Mouse (Mus musculus): ENCODE data around the gene Trp53bp2. TPM values are rescaled to one million over a fixed set of nuclear protein-coding genes. Genes with fewer than 3 reads are reported as not detected.

The Trp53bp2 gene
- polyA plus RNA-seq, 1 experiment: 8.9 TPM

GRCm38 (mm10) chr1:182496685-182497084, 87.7 kb downstream of the Trp53bp2 start:
- Histone ChIP-seq H3K4me1 (ENCODE audit: control insufficient read depth, insufficient read depth, insufficient read length) (no peaks in the 10 kb centered on the region), H3K36me3 (ENCODE audit: control insufficient read depth, insufficient read depth, low read length) (no peaks in the 10 kb centered on the region), H3K4me3 (ENCODE audit: extremely low read depth, insufficient read depth, insufficient read length) (no peak overlapping the region), H3K27ac (ENCODE audit: insufficient read depth, low read length) (no peak overlapping the region), H3K27me3 (ENCODE audit: control insufficient read depth, insufficient read depth, low read length) (no peaks in the 10 kb centered on the region)
- WGBS: 79% methylated on average over 6 of the region's 6 CpGs
- no peak for DNase-seq (ENCODE audit: low read depth in 1 of 2, low spot score in 2 of 2)
- TF ChIP-seq CTCF (IDR thresholded peaks at IDR 0.05; ENCODE audit: extremely low read depth, insufficient read depth, insufficient read length, insufficient replicate concordance) (no peak), POLR2A (IDR thresholded peaks at IDR 0.05; ENCODE audit: low read depth, low read length) (no peak)

DNA sequence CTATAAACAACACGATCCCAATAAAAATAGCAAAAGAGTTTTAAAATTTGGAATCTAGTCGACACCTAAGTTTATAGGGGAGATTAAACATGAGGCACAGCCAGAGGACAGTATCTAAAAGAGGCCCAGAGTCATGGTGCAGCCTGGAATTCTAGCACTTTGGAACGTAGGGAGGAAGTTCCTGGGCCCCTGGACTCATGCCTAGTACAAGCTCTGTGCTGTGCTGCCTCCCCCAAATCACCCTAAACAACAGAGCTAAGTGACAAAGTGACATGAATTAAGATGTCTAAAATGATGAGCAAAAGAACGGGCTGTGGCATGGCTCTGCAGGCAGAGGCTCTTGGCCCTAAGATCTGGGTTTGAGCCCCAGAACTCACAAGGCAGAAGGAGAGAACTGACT, 88.8 kb downstream of the Trp53bp2 start:
- DNase-seq (ENCODE audit: low read depth in 1 of 2, low spot score in 2 of 2): no peak
- no peaks in the 10 kb centered on the region for H3K36me3 ChIP-seq (ENCODE audit: control insufficient read depth, insufficient read depth, low read length)
- WGBS: 70% methylated on average over 4 of the region's 4 CpGs
- H3K27ac ChIP-seq (ENCODE audit: insufficient read depth, low read length): no peak overlapping the region
- no peak for TF ChIP-seq POLR2A (IDR thresholded peaks at IDR 0.05; ENCODE audit: low read depth, low read length)
- TF ChIP-seq CTCF (IDR thresholded peaks at IDR 0.05; ENCODE audit: extremely low read depth, insufficient read depth, insufficient read length, insufficient replicate concordance): no peak
- no peak overlapping the region for H3K4me3 ChIP-seq (ENCODE audit: extremely low read depth, insufficient read depth, insufficient read length)
- no peaks in the 10 kb centered on the region for H3K4me1 ChIP-seq (ENCODE audit: control insufficient read depth, insufficient read depth, insufficient read length)
- no peaks in the 10 kb centered on the region for H3K27me3 ChIP-seq (ENCODE audit: control insufficient read depth, insufficient read depth, low read length)

- no peak for TF ChIP-seq CTCF (IDR thresholded peaks at IDR 0.05; ENCODE audit: extremely low read depth, insufficient read depth, insufficient read length, insufficient replicate concordance)
- no peak for TF ChIP-seq POLR2A (IDR thresholded peaks at IDR 0.05; ENCODE audit: low read depth, low read length)
- H3K4me1 ChIP-seq (ENCODE audit: control insufficient read depth, insufficient read depth, insufficient read length): no peaks in the 10 kb centered on the region
- 81% methylated on average over 9 of the region's 9 CpGs for WGBS
- no peaks in the 10 kb centered on the region for H3K36me3 ChIP-seq (ENCODE audit: control insufficient read depth, insufficient read depth, low read length)
- H3K27me3 ChIP-seq (ENCODE audit: control insufficient read depth, insufficient read depth, low read length): no peaks in the 10 kb centered on the region
- DNase-seq (ENCODE audit: low read depth in 1 of 2, low spot score in 2 of 2): no peak
- no peak overlapping the region for H3K27ac ChIP-seq (ENCODE audit: insufficient read depth, low read length)
- no peak overlapping the region for H3K4me3 ChIP-seq (ENCODE audit: extremely low read depth, insufficient read depth, insufficient read length)
Measured at GRCm38 (mm10) chr1:182499443-182500089, 90.6 kb downstream of the Trp53bp2 start.

GRCm38 (mm10) chr1:182500224-182500623, 91.3 kb downstream of the Trp53bp2 start:
- Histone ChIP-seq H3K4me3 (ENCODE audit: extremely low read depth, insufficient read depth, insufficient read length) (no peak overlapping the region), H3K27me3 (ENCODE audit: control insufficient read depth, insufficient read depth, low read length) (no peaks in the 10 kb centered on the region), H3K4me1 (ENCODE audit: control insufficient read depth, insufficient read depth, insufficient read length) (no peaks in the 10 kb centered on the region), H3K27ac (ENCODE audit: insufficient read depth, low read length) (no peak overlapping the region), H3K36me3 (ENCODE audit: control insufficient read depth, insufficient read depth, low read length) (no peaks in the 10 kb centered on the region)
- TF ChIP-seq POLR2A (IDR thresholded peaks at IDR 0.05; ENCODE audit: low read depth, low read length) (no peak), CTCF (IDR thresholded peaks at IDR 0.05; ENCODE audit: extremely low read depth, insufficient read depth, insufficient read length, insufficient replicate concordance) (no peak)
- DNase-seq (ENCODE audit: low read depth in 1 of 2, low spot score in 2 of 2): no peak
- WGBS: 86% methylated on average over 4 of the region's 4 CpGs

GRCm38 (mm10) chr1:182500843-182501242, 91.9 kb downstream of the Trp53bp2 start:
- H3K4me3 ChIP-seq (ENCODE audit: extremely low read depth, insufficient read depth, insufficient read length): no peak overlapping the region
- WGBS: 85% methylated on average over 4 of the region's 4 CpGs
- H3K4me1 ChIP-seq (ENCODE audit: control insufficient read depth, insufficient read depth, insufficient read length): no peaks in the 10 kb centered on the region
- TF ChIP-seq POLR2A (IDR thresholded peaks at IDR 0.05; ENCODE audit: low read depth, low read length): no peak
- TF ChIP-seq CTCF (IDR thresholded peaks at IDR 0.05; ENCODE audit: extremely low read depth, insufficient read depth, insufficient read length, insufficient replicate concordance): no peak
- H3K27me3 ChIP-seq (ENCODE audit: control insufficient read depth, insufficient read depth, low read length): no peaks in the 10 kb centered on the region
- DNase-seq (ENCODE audit: low read depth in 1 of 2, low spot score in 2 of 2): no peak
- no peak overlapping the region for H3K27ac ChIP-seq (ENCODE audit: insufficient read depth, low read length)
- H3K36me3 ChIP-seq (ENCODE audit: control insufficient read depth, insufficient read depth, low read length): no peaks in the 10 kb centered on the region

- Histone ChIP-seq H3K27ac (ENCODE audit: insufficient read depth, low read length) (no peak overlapping the region), H3K4me3 (ENCODE audit: extremely low read depth, insufficient read depth, insufficient read length) (no peak overlapping the region), H3K36me3 (ENCODE audit: control insufficient read depth, insufficient read depth, low read length) (no peaks in the 10 kb centered on the region), H3K4me1 (ENCODE audit: control insufficient read depth, insufficient read depth, insufficient read length) (no peaks in the 10 kb centered on the region), H3K27me3 (ENCODE audit: control insufficient read depth, insufficient read depth, low read length) (no peaks in the 10 kb centered on the region)
- DNase-seq (ENCODE audit: low read depth in 1 of 2, low spot score in 2 of 2): no peak
- 91% methylated on average over 7 of the region's 7 CpGs for WGBS
- TF ChIP-seq POLR2A (IDR thresholded peaks at IDR 0.05; ENCODE audit: low read depth, low read length) (no peak), CTCF (IDR thresholded peaks at IDR 0.05; ENCODE audit: extremely low read depth, insufficient read depth, insufficient read length, insufficient replicate concordance) (no peak)
Measured at GRCm38 (mm10) chr1:182501815-182502405, 92.9 kb downstream of the Trp53bp2 start.

GRCm38 (mm10) chr1:182502491-182503050, 93.6 kb downstream of the Trp53bp2 start:
- no peak overlapping the region for H3K4me3 ChIP-seq (ENCODE audit: extremely low read depth, insufficient read depth, insufficient read length)
- H3K27ac ChIP-seq (ENCODE audit: insufficient read depth, low read length): no peak overlapping the region
- TF ChIP-seq CTCF (IDR thresholded peaks at IDR 0.05; ENCODE audit: extremely low read depth, insufficient read depth, insufficient read length, insufficient replicate concordance) (no peak), POLR2A (IDR thresholded peaks at IDR 0.05; ENCODE audit: low read depth, low read length) (no peak)
- 83% methylated on average over 7 of the region's 7 CpGs for WGBS
- H3K36me3 ChIP-seq (ENCODE audit: control insufficient read depth, insufficient read depth, low read length): no peaks in the 10 kb centered on the region
- no peaks in the 10 kb centered on the region for H3K27me3 ChIP-seq (ENCODE audit: control insufficient read depth, insufficient read depth, low read length)
- H3K4me1 ChIP-seq (ENCODE audit: control insufficient read depth, insufficient read depth, insufficient read length): no peaks in the 10 kb centered on the region
- DNase-seq (ENCODE audit: low read depth in 1 of 2, low spot score in 2 of 2): no peak

All from spleen, adult 2 months (tissue).